Mouse (Mus musculus) megakaryocyte, embryonic 14.5 days (primary cell): ENCODE measurements around the gene Slc19a2. TPM values are rescaled to one million over a fixed set of nuclear protein-coding genes. Genes with fewer than 3 reads are reported as not detected.
A peak's percentile ranks its signal among the peaks of the same experiment; 100 is the strongest.

Experiments
- H3K27me3 ChIP-seq: replicated peaks from 2 replicates; pipeline ENCODE3; 2012; ENCODE audit warnings: inconsistent platforms
- H3K36me3 ChIP-seq: replicated peaks from 2 replicates; pipeline ENCODE3; 2012; ENCODE audit warnings: low read length, inconsistent platforms, mixed read lengths
- H3K4me1 ChIP-seq: 2 replicates; pipeline ENCODE4 v1.6.1; 2012; ENCODE audit warnings: inconsistent platforms
- H3K4me3 ChIP-seq: replicated peaks from 2 replicates; pipeline ENCODE3; 2012; ENCODE audit warnings: moderate library complexity, mild to moderate bottlenecking, inconsistent platforms
- H3K9me3 ChIP-seq: 2 replicates; pipeline ENCODE4 v1.6.1; 2012; ENCODE audit warnings: inconsistent platforms
- FLI1 ChIP-seq: IDR thresholded peaks from 2 replicates; pipeline ENCODE4 v1.6.1; 2012; ENCODE audit warnings: low read length, inconsistent platforms, mixed read lengths
- GATA1 ChIP-seq: IDR thresholded peaks from 3 replicates; pipeline ENCODE4 v1.6.1; 2012; ENCODE audit warnings: mixed read lengths, low read length, inconsistent platforms, borderline replicate concordance
- polyA plus RNA-seq: library from polyadenylated mRNA; stranded (reverse); fragments of >175 nt; gene quantifications from 2 replicates; pipeline ENCODE4 v1.2.3, GENCODE M21; 2012; ENCODE audit warnings: low replicate concordance; ENCODE audit not compliant: insufficient read depth

Gene Slc19a2
- polyA plus RNA-seq, 1 experiment = 7.3 TPM

DNA sequence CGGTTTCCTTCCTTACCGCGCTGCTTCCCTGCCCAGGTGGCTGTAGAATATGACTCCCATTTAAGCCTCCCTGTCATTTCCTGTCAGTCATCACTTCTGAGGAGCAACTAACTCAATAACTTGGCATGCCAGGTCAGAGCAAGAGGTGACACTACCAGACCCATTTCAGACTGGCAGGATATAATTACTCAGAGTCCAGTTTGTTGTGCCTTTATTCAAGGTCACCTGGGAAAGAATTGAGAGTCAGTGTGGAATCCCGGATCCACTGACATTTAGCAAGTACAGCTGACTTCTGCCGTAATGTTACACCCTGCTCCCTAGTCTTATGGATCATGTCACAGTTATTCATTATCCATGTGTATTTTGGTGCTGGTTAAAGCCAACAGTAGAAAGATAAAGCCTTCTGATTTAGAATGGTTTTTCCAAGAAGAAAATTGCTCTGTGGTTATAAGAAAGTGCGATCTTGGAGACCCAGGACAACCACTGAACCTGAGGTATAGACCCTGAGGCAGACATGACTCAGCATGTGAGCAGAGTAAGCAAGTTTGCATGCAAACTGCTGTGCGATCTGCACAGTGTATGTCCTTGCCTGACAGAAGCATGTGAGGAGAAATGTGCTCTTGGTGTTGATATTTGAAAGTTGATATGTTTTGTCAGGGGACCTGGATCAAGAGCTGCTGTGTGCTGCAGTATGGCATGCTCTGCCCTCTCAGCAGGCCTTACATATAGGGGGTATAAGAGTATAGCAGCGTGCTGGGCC lies 1.7 kb downstream of the Slc19a2 start:
- peaks cover 69% of the 10 kb centered on the region for H3K4me1 ChIP-seq
- H3K36me3 ChIP-seq = peaks cover 20% of the 10 kb centered on the region
- TF ChIP-seq FLI1 (no peak), GATA1 (no peak)
- no peaks in the 10 kb centered on the region for H3K9me3 ChIP-seq
- peak overlapping the region; percentile 98 for H3K4me3 ChIP-seq
- no peaks in the 10 kb centered on the region for H3K27me3 ChIP-seq

DNA sequence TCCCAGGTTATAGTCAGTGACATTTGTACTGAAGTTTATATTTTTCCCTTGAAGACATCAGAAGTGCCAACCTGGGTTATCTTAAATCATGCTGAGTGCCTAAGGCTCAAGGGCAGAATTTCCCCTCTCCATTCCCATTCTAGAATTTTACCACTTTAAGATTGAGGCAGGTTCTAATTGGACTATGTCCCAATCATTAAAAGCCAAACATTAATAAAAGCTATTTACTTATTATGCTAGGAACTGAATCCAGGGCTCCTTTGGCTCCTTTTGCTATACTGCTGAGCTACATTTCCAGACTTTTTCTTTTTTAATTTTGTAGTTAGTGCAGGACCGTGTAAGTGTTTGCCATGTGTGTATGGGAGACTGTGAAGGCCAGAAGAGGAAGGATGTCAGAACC lies 2.6 kb downstream of the Slc19a2 start:
- H3K4me3 ChIP-seq = peak overlapping the region; percentile 98
- H3K4me1 ChIP-seq = peaks cover 73% of the 10 kb centered on the region

DNA sequence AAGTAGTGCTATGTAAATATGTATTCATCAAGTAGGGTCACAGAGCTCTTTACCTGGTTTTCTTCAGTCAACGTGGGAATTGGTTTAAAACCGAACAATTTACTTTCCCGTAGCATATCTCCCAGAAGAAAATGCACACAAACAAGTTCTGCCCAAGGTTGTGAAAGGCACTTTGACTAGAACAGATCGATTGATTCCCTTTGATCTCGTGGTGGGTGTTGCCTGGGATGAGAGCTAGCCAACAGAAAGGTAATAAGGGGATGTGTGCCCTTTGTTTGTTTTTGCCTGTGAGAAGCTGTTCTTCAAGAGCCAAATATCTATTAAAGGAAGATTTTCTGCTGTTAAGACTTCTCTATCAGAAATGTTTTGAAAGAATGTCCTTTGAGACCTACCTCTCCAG lies 3.7 kb downstream of the Slc19a2 start:
- Histone ChIP-seq H3K4me3 (no peak overlapping the region), H3K36me3 (peaks cover 37% of the 10 kb centered on the region), H3K4me1 (peaks cover 75% of the 10 kb centered on the region), H3K27me3 (no peaks in the 10 kb centered on the region), H3K9me3 (no peaks in the 10 kb centered on the region)
- TF ChIP-seq GATA1 = no peak

More for the DNA sequence above, 2.6 kb downstream of the Slc19a2 start:
- H3K9me3 ChIP-seq = no peaks in the 10 kb centered on the region
- peaks cover 26% of the 10 kb centered on the region for H3K36me3 ChIP-seq
- H3K27me3 ChIP-seq = no peaks in the 10 kb centered on the region
- TF ChIP-seq GATA1 (no peak), FLI1 (no peak)

DNA sequence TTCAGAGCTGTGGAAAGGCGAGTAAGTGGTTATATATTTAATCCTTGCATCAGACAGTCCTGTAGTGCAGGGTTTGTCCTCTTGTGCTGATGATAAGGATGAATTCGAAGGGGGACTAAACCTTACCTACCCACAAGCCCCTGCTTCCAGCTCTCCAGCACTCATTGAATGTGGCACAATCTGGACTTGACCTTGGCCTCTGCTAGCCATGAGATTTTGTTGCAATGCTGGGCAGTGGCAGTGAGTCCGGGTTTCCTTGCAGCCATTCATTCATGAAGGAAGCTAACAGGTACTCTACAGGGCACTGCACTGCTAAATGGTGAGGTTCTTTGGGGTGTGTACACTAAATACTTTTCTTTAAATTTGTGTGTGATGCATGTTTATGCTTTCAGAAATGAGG lies 6.0 kb downstream of the Slc19a2 start:
- Histone ChIP-seq H3K4me1 (peaks cover 74% of the 10 kb centered on the region), H3K4me3 (no peak overlapping the region), H3K9me3 (no peaks in the 10 kb centered on the region), H3K27me3 (no peaks in the 10 kb centered on the region), H3K36me3 (peaks cover 59% of the 10 kb centered on the region)
- TF ChIP-seq GATA1 (no peak), FLI1 (no peak)

DNA sequence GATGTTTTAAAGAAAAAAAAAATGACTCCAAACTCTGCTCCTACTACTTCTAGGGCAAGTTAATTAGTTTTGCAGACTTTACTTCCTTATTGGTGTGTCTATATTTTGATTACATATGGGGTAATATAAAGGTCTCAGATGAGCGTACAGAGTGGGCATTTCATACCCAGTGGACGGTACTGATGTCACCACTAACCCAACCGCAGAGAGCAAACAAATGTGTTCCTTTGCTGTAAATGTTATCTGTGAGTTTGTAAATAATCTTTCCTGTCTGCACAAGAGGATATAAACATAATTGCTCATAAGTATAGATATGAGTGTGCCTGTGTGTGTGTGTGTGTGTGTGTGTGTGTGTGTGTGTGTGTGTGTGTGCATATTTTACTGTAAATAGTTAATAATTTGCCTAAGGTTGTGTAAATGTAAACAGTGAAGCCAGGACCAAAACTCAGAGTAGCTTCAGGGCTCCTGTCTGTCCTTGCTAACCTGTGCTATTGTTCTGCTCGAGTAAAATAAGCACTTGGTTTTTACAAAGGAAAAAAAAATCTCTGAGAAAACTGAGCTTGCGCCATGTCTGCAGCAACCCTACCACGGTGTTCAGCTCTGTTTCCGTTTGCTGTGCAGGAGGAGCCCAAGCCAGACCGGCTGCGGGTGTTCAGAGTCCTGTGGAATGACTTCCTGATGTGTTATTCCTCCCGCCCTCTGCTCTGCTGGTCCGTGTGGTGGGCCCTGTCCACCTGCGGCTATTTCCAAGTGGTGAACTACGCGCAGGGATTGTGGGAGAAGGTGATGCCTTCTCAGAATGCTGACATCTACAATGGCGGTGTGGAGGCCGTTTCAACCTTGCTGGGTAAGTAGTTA lies 11.6 kb downstream of the Slc19a2 start:
- Histone ChIP-seq H3K36me3 (peaks cover 94% of the 10 kb centered on the region), H3K4me3 (no peak overlapping the region)
- TF ChIP-seq FLI1 (no peak), GATA1 (no peak)

DNA sequence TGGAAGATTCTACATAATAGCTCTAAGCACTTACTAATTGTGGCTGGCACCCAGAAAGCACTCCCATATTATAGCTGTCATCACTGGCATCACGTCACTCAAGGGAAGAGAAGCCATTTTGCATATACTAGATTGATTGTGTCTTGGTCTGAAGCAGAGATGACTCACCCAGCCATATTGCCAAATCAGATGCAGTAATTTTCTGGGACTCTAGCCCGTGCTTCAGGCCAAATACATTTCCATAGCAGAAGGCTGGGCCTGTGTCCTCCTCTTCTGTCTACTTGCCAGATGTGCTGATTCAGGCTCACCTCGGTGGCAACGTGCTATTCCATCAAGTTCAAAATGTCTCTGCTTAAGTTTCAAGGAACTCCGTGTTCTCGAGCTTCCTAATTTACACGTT lies 12.7 kb downstream of the Slc19a2 start:
- Histone ChIP-seq H3K4me1 (peaks cover 26% of the 10 kb centered on the region), H3K9me3 (no peaks in the 10 kb centered on the region), H3K36me3 (peaks cover 95% of the 10 kb centered on the region), H3K27me3 (no peaks in the 10 kb centered on the region), H3K4me3 (no peak overlapping the region)
- TF ChIP-seq GATA1 = no peak
- no peak for TF ChIP-seq FLI1

More for the DNA sequence above, 11.6 kb downstream of the Slc19a2 start:
- Histone ChIP-seq H3K27me3 (no peaks in the 10 kb centered on the region), H3K9me3 (no peaks in the 10 kb centered on the region), H3K4me1 (peaks cover 30% of the 10 kb centered on the region)

DNA sequence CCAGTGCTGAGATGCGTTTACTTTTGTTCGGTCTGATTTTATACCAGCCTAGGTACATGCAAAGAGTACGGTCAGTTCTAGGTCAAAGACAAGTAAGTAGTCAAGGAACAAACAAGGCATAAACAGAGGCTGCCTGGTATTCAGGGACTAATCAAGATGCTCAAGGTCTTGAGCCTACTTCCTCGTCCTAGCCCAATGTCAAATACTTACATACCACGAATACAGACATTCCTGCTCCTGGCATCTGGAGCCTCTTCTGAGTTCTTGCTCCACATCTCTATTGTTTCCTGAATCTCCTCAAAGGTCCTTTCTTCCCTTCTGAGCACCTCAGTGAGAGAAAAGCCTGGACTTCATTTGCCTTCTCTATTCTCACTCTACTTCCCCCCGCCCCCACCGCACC lies 22.1 kb downstream of the Slc19a2 start:
- H3K27me3 ChIP-seq = no peaks in the 10 kb centered on the region
- TF ChIP-seq GATA1 (no peak), FLI1 (no peak)
- H3K4me1 ChIP-seq = peaks cover 19% of the 10 kb centered on the region
- H3K9me3 ChIP-seq = peaks cover 8% of the 10 kb centered on the region; the same call in 1 of the 2 replicates
- H3K36me3 ChIP-seq = peaks cover 10% of the 10 kb centered on the region
- no peak overlapping the region for H3K4me3 ChIP-seq

DNA sequence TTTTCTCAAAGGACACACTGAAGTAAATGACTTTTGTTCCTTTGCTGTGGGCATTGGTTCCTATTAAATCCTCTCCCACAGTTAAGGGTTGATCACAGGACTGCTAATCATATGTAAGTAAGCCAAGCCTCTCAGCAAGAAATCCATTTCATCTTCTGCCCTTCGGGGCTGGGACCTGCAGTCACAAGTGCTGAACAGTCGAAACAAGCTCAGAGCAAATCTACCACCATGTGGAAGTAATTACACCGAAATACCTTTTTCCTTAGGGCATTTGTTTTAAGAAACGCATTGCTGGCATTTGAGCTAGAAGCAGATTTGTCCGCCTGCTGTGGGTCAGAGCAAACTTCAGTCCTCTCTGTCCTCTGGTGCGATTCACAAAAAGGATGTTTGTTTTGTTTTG lies 24.8 kb downstream of the Slc19a2 start:
- Histone ChIP-seq H3K36me3 (peaks cover 5% of the 10 kb centered on the region), H3K9me3 (peaks cover 8% of the 10 kb centered on the region; the same call in 1 of the 2 replicates), H3K27me3 (no peaks in the 10 kb centered on the region), H3K4me3 (no peak overlapping the region), H3K4me1 (peaks cover 29% of the 10 kb centered on the region)
- no peak for TF ChIP-seq FLI1
- TF ChIP-seq GATA1 = no peak

DNA sequence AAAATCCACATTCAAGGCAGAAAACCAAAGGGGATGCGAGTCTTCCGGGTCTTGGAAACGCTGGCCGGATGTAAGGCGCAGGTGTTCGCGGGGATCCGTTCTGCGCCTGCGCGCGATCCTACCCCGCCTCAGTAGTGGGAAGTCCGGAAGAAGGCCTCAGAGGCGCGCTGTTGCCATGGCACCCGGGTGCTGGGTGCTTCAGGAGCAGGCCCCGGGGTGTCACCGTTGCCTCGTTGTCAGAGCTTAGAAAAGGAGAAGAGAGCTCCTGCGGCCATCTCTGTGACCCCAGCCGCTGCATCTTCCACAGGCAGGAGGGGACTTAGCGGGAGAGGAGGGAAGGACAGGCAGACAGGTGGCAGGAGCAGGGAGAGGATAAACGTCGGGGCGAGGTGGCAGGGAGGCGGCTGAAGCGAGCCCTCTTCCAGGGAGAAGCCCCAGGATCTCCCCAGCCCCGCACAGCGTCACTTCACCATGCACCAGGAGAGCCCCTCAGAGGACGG lies 26.7 kb downstream of the Slc19a2 start, which contains the start of gene Ccdc181:
Gene Ccdc181, plus strand, starts transcription at position 131 of the 500 bp plus-strand sequence.
- Histone ChIP-seq H3K4me3 (peak within 1 kb of the TSS; percentile 99), H3K36me3 (peaks cover 19% of the 10 kb centered on the region), H3K4me1 (peaks cover 21% of the 10 kb centered on the region), H3K27me3 (no peaks in the 10 kb centered on the region), H3K9me3 (peaks cover 7% of the 10 kb centered on the region; the same call in 1 of the 2 replicates)
- TF ChIP-seq FLI1 (0 out of 2 replicates have a peak, but pooled peaks have one; percentile 21), GATA1 (no peak)
